Mouse (Mus musculus): ENCODE data around the gene Hist1h2af.
"Not testable (repeated sequence)": the region's sequence is repeated elsewhere in the genome, so short reads cannot be mapped to it uniquely, and the experiment has no call there.

GRCm38 (mm10) chr13:23560699-23561098, 27.0 kb downstream of the Hist1h2af start:
- not testable (repeated sequence) for TF ChIP-seq POLR2A (IDR thresholded peaks at IDR 0.05; ENCODE audit: borderline replicate concordance, control insufficient read depth, low read depth, low read length); CTCF (IDR thresholded peaks at IDR 0.05; ENCODE audit: control insufficient read depth, insufficient read depth, low read length)

Measured in bone marrow, adult 2 months (tissue).